Mouse (Mus musculus): ENCODE results near the gene Ccnt2.

DNA sequence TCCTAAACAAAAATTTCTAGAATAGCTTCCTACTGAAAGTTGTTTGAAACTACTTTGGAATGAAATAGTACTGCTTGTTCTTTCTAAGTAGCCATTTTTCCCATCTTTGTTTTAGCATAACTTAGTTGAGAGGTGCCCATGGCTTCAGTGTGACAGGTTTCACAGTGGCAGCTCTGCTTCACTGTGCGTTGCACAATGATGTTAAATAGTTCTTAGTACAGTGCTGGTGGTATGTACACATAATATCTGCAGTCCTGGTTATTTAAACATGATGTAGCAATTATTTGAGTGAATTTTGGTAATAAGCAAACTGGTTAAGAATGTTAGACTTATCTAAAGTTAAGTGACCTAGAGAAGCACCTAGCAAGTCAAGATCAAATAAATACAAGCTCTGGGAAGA, 19.5 kb downstream of the Ccnt2 start:
- TF ChIP-seq CTCF (IDR thresholded peaks at IDR 0.05; ENCODE audit: low read depth, low read length) (no peak), POLR2A (IDR thresholded peaks at IDR 0.05; ENCODE audit: extremely low read depth, insufficient read depth, low read length) (no peak)

Measured in liver, adult 2 months (tissue).